Mouse (Mus musculus) adrenal gland, postnatal 25 days (tissue): ENCODE measurements around the gene Rpl15. TPM values are rescaled to one million over a fixed set of nuclear protein-coding genes. Genes with fewer than 3 reads are reported as not detected.
"Not testable (repeated sequence)": the region's sequence is repeated elsewhere in the genome, so short reads cannot be mapped to it uniquely, and the experiment has no call there.

Source experiments
- DNase-seq: peaks from one replicate; pipeline ENCODE4 v3.0.0; 2021; ENCODE audit warnings: mixed read lengths
- total RNA-seq: library from RNA; stranded (reverse); gene quantifications from 2 replicates; pipeline ENCODE4 v1.2.3, GENCODE M21; 2021

Gene Rpl15
- total RNA-seq, 1 experiment from 2014 or later, result 813 TPM

- DNase-seq, result no peak
Measured at GRCm38 (mm10) chr14:18241786-18242185, 29.4 kb downstream of the Rpl15 start.

GRCm38 (mm10) chr14:18240132-18240531 lies 31.1 kb downstream of the Rpl15 start:
- DNase-seq, result no peak

GRCm38 (mm10) chr14:18238750-18239731 lies 32.1 kb downstream of the Rpl15 start, which contains the start of gene Nr1d2:
Nr1d2 (minus strand) TSS chr14:18239127.
- peak; percentile 96 for DNase-seq

GRCm38 (mm10) chr14:18238131-18238749 lies 33.0 kb downstream of the Rpl15 start:
- peak; percentile 98 for DNase-seq

- no peak for DNase-seq
Measured at GRCm38 (mm10) chr14:18237381-18237780, 33.8 kb downstream of the Rpl15 start.

- DNase-seq, result not testable (repeated sequence)
Measured at GRCm38 (mm10) chr14:18236496-18237235, 34.5 kb downstream of the Rpl15 start.

- no peak for DNase-seq
Measured at GRCm38 (mm10) chr14:18233981-18234960, 36.9 kb downstream of the Rpl15 start.

- no peak for DNase-seq
Measured at GRCm38 (mm10) chr14:18233076-18233475, 38.1 kb downstream of the Rpl15 start.

GRCm38 (mm10) chr14:18231866-18232265 lies 39.3 kb downstream of the Rpl15 start:
- not testable (repeated sequence) for DNase-seq

GRCm38 (mm10) chr14:18229751-18230150 lies 41.4 kb downstream of the Rpl15 start:
- DNase-seq, result not testable (repeated sequence)

- not testable (repeated sequence) for DNase-seq
Measured at GRCm38 (mm10) chr14:18226181-18226580, 45.0 kb downstream of the Rpl15 start.

- DNase-seq, result not testable (repeated sequence)
Measured at GRCm38 (mm10) chr14:18225431-18225830, 45.8 kb downstream of the Rpl15 start.

- no peak for DNase-seq
Measured at GRCm38 (mm10) chr14:18221977-18222376, 49.2 kb downstream of the Rpl15 start.

Other genes with a start within 250 kb of the Rpl15 start
- 98.2 and 125 TPM in 2 replicates for gene Nr1d2, start 32.3 kb downstream of the Rpl15 start, total RNA-seq
- 24.3 and 26.0 TPM in 2 replicates for gene Nkiras1, start 255 bp downstream of the Rpl15 start, total RNA-seq
- 78.6 and 79.2 TPM in 2 replicates for gene Ube2e1, start 60.5 kb upstream of the Rpl15 start, total RNA-seq